In the genomic region with DNA sequence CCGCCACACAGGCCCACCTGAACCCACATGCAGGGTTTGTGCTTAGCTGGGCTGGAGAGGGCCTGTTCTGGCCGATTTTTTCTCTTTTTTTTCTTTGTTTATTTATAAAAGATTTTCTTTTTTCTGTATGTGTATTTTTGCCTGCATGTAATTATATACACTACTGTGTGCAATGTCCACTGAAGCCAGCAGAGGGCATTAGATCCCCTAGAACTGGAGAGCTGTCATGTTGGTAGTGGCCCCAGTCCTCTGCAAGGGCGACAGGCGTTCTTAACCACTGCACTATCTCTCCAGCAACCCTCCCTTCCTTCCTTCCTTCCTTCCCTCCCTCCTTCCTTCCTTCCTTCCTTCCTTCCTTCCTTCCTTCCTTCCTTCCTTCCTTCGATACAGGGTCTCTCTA, we compare ENCODE assay signal across 22 mouse cellular contexts. TPM values are rescaled to one million over a fixed set of nuclear protein-coding genes. Genes with fewer than 3 reads are reported as not detected.
A peak's percentile ranks its signal among the peaks of the same experiment; 100 is the strongest.
DNase-seq lines count a peak whose midpoint lies in the region; ATAC-seq and TF ChIP-seq lines count a peak whose summit lies in the region.
"Had no signal": no experiment of that assay in that cellular context is flagged by ENCODE, and none has a peak within 500 bp of the region (broad histone marks: within the 10 kb centered on the region; RNA-seq: fewer than 3 reads in every experiment).

No protein-coding gene starts in this region.

- H3K36me3 ChIP-seq in forebrain, postnatal 0 days (ENCODE audit: insufficient read depth) = peaks cover 74% of the 10 kb centered on the region
- peaks cover 90% of the 10 kb centered on the region for H3K36me3 ChIP-seq in forebrain, embryonic 13.5 days (ENCODE audit: poor library complexity, severe bottlenecking)
- peaks cover 91% of the 10 kb centered on the region for H3K36me3 ChIP-seq in midbrain, embryonic 10.5 days

- 94% methylated on average over 5 of the region's 5 CpGs for WGBS in forebrain, postnatal 0 days
- WGBS in forebrain, embryonic 13.5 days = 97% methylated on average over 5 of the region's 5 CpGs
- 91% methylated on average over 5 of the region's 5 CpGs for WGBS in midbrain, embryonic 10.5 days

- DNase-seq in forebrain, postnatal 0 days = no peak
- no peak for DNase-seq in left cerebral cortex, adult 2 months (ENCODE audit: extremely low spot score in 1 of 2, low spot score in 2 of 2)
- DNase-seq in left cerebral cortex, postnatal 14 days (ENCODE audit: low spot score in 2 of 2) = no peak
- DNase-seq in 3T3-L1 (ENCODE audit: low read depth, low spot score) = peak; percentile 13
- peak; percentile 27 for DNase-seq in NIH3T3 (ENCODE audit: low read depth)
- DNase-seq in spleen, postnatal 36 days (ENCODE audit: low spot score in 2 of 2) = no peak
- DNase-seq in midbrain, embryonic 10.5 days (ENCODE audit: low spot score) = no peak
- DNase-seq: adrenal gland, postnatal 25 days; cerebellum, adult 9-10 months; gastrocnemius, postnatal 14 days; heart, postnatal 10 days; kidney, adult 18-20 months; kidney, postnatal 4 days; left cerebral cortex, postnatal 4 days; lung, postnatal 36 days; right cerebral cortex, postnatal 4 days had no signal

- H3K4me2 ChIP-seq in forebrain, postnatal 0 days (ENCODE audit: low read depth) = no peak overlapping the region
- H3K4me2 ChIP-seq in forebrain, embryonic 13.5 days = no peak overlapping the region
- H3K4me2 ChIP-seq: embryonic facial prominence, embryonic 12.5 days; hindbrain, embryonic 14.5 days; liver, embryonic 15.5 days; neural tube, embryonic 15.5 days had no signal

- H3K9me3 ChIP-seq in forebrain, postnatal 0 days (ENCODE audit: low read length) = no peaks in the 10 kb centered on the region
- H3K9me3 ChIP-seq in forebrain, embryonic 13.5 days (replicated peaks) = peaks cover 6% of the 10 kb centered on the region; the same call in 1 of the 2 replicates
- peaks cover 13% of the 10 kb centered on the region; the same call in 1 of the 2 replicates for H3K9me3 ChIP-seq in midbrain, embryonic 10.5 days (replicated peaks)
- H3K9me3 ChIP-seq: embryonic facial prominence, embryonic 12.5 days; liver, embryonic 15.5 days had no signal

- no peaks in the 10 kb centered on the region for H3K27me3 ChIP-seq in forebrain, postnatal 0 days (ENCODE audit: insufficient read depth, low read length)
- H3K27me3 ChIP-seq in forebrain, embryonic 13.5 days = no peaks in the 10 kb centered on the region
- no peaks in the 10 kb centered on the region for H3K27me3 ChIP-seq in midbrain, embryonic 10.5 days (ENCODE audit: low read depth, poor library complexity, severe bottlenecking)
- H3K27me3 ChIP-seq: embryonic facial prominence, embryonic 12.5 days; liver, embryonic 15.5 days; neural tube, embryonic 15.5 days had no signal

- H3K4me3 ChIP-seq in forebrain, postnatal 0 days (ENCODE audit: low read depth, low read length) = no peak overlapping the region
- no peak overlapping the region for H3K4me3 ChIP-seq in forebrain, embryonic 13.5 days
- H3K4me3 ChIP-seq in left cerebral cortex, adult 2 months = no peak overlapping the region
- no peak overlapping the region for H3K4me3 ChIP-seq in midbrain, embryonic 10.5 days
- H3K4me3 ChIP-seq: embryonic facial prominence, embryonic 12.5 days; liver, embryonic 15.5 days; neural tube, embryonic 15.5 days had no signal

- intact Hi-C loops in left cerebral cortex, adult 2 months (cut with DNase I) = no loop called here
- intact Hi-C loops in left cerebral cortex, postnatal 14 days (cut with DNase I) = no loop called here

- TF ChIP-seq CTCF in forebrain, postnatal 0 days (IDR thresholded peaks at IDR 0.05; ENCODE audit: low read depth) = peak; percentile 15; the same call in 1 of the 2 replicates
- peak; percentile 23; the same call in 1 of the 2 replicates for TF ChIP-seq CTCF in left cerebral cortex, adult 2 months (IDR thresholded peaks at IDR 0.05)

- ATAC-seq in forebrain, postnatal 0 days = no peak
- ATAC-seq in forebrain, embryonic 13.5 days = no peak
- ATAC-seq: forebrain, embryonic 16.5 days had no signal

- no peaks in the 10 kb centered on the region for H3K4me1 ChIP-seq in forebrain, postnatal 0 days (ENCODE audit: insufficient read depth)
- H3K4me1 ChIP-seq in forebrain, embryonic 13.5 days = no peaks in the 10 kb centered on the region
- H3K4me1 ChIP-seq in midbrain, embryonic 10.5 days = no peaks in the 10 kb centered on the region

- H3K27ac ChIP-seq in forebrain, postnatal 0 days (ENCODE audit: low read depth, low read length) = no peak overlapping the region
- no peak overlapping the region for H3K27ac ChIP-seq in forebrain, embryonic 13.5 days
- H3K27ac ChIP-seq in left cerebral cortex, adult 2 months = no peak overlapping the region
- H3K27ac ChIP-seq in midbrain, embryonic 10.5 days (replicated peaks) = no peak overlapping the region
- H3K27ac ChIP-seq: embryonic facial prominence, embryonic 12.5 days; hindbrain, embryonic 14.5 days; liver, embryonic 15.5 days; neural tube, embryonic 15.5 days had no signal

- no peak overlapping the region for H3K9ac ChIP-seq in forebrain, postnatal 0 days
- H3K9ac ChIP-seq in forebrain, embryonic 13.5 days = no peak overlapping the region
- H3K9ac ChIP-seq: embryonic facial prominence, embryonic 12.5 days; hindbrain, embryonic 14.5 days; liver, embryonic 15.5 days; neural tube, embryonic 15.5 days had no signal

RNA-seq across cellular contexts. Expression of a gene that starts 9.1 kb away (rescaled TPM):
- 31.2 and 33.9 TPM in 2 replicates for total RNA-seq in forebrain, postnatal 0 days (2014; rRNA removed)
- 7.4 and 9.9 TPM in 2 replicates for polyA plus RNA-seq in forebrain, postnatal 0 days (2015; fragmentation: Nextera tagmentation; extraction: Ambion mirVana)
- 10.3 and 11.1 TPM in 2 replicates for polyA plus RNA-seq in forebrain, embryonic 13.5 days (2015; fragmentation: Nextera tagmentation; extraction: Ambion mirVana)
- total RNA-seq in left cerebral cortex, adult 2 months (2021) = 10 to 100 TPM; 35.1 to 36.5 TPM
- total RNA-seq in left cerebral cortex, postnatal 14 days (2021) = 10 to 100 TPM; 35.9 to 36.5 TPM
- 8.4 and 9.6 TPM in 2 replicates for polyA plus RNA-seq in midbrain, embryonic 10.5 days (2016; fragmentation: Nextera tagmentation; extraction: Ambion mirVana)

RNA-seq across cellular contexts. Expression of a gene that starts 9.3 kb away (rescaled TPM):
- 13.0 and 16.0 TPM in 2 replicates for total RNA-seq in forebrain, postnatal 0 days (2014; rRNA removed)
- polyA plus RNA-seq in forebrain, postnatal 0 days (2015; fragmentation: Nextera tagmentation; extraction: Ambion mirVana) = 5.1 and 6.0 TPM in 2 replicates
- 9.6 and 9.8 TPM in 2 replicates for polyA plus RNA-seq in forebrain, embryonic 13.5 days (2015; fragmentation: Nextera tagmentation; extraction: Ambion mirVana)
- total RNA-seq in left cerebral cortex, adult 2 months (2021) = 10 to 100 TPM; 13.8 to 15.5 TPM
- total RNA-seq in left cerebral cortex, postnatal 14 days (2021) = 10 to 100 TPM; 13.8 to 14.8 TPM
- polyA plus RNA-seq in midbrain, embryonic 10.5 days (2016; fragmentation: Nextera tagmentation; extraction: Ambion mirVana) = 10.6 and 14.7 TPM in 2 replicates

RNA-seq across cellular contexts. Expression of a gene that starts 25.5 kb away (rescaled TPM):
- 25.2 and 33.8 TPM in 2 replicates for total RNA-seq in forebrain, postnatal 0 days (2014; rRNA removed)
- 19.9 and 23.4 TPM in 2 replicates for polyA plus RNA-seq in forebrain, postnatal 0 days (2015; fragmentation: Nextera tagmentation; extraction: Ambion mirVana)
- polyA plus RNA-seq in forebrain, embryonic 13.5 days (2015; fragmentation: Nextera tagmentation; extraction: Ambion mirVana) = 48.0 and 48.3 TPM in 2 replicates
- total RNA-seq in left cerebral cortex, adult 2 months (2021) = 10 to 100 TPM; 19.0 to 20.3 TPM
- 10 to 100 TPM; 20.1 to 20.4 TPM for total RNA-seq in left cerebral cortex, postnatal 14 days (2021)
- 61.7 and 72.1 TPM in 2 replicates for polyA plus RNA-seq in midbrain, embryonic 10.5 days (2016; fragmentation: Nextera tagmentation; extraction: Ambion mirVana)

RNA-seq across cellular contexts. Expression of a gene that starts 25.6 kb away (rescaled TPM):
- 51.8 and 52.9 TPM in 2 replicates for total RNA-seq in forebrain, postnatal 0 days (2014; rRNA removed)
- polyA plus RNA-seq in forebrain, postnatal 0 days (2015; fragmentation: Nextera tagmentation; extraction: Ambion mirVana) = 42.7 and 51.7 TPM in 2 replicates
- polyA plus RNA-seq in forebrain, embryonic 13.5 days (2015; fragmentation: Nextera tagmentation; extraction: Ambion mirVana) = 100 and 110 TPM in 2 replicates
- 10 to 100 TPM; 54.7 to 65.8 TPM for total RNA-seq in left cerebral cortex, adult 2 months (2021)
- total RNA-seq in left cerebral cortex, postnatal 14 days (2021) = 10 to 100 TPM; 56.2 to 60.9 TPM
- polyA plus RNA-seq in midbrain, embryonic 10.5 days (2016; fragmentation: Nextera tagmentation; extraction: Ambion mirVana) = 149 and 156 TPM in 2 replicates

Comparison
In these comparisons a context has a peak if more than half of its experiments do, and no peak if none do; other contexts are left out.
1. DNase-seq: peak in 3T3-L1 (single experiment) and NIH3T3 (single experiment); none in forebrain, postnatal 0 days (single experiment), left cerebral cortex, adult 2 months (0 of 2), left cerebral cortex, postnatal 14 days (0 of 2), spleen, postnatal 36 days (0 of 2) and midbrain, embryonic 10.5 days (single experiment).